Mouse (Mus musculus) MEL (cell line): ENCODE results near the gene Rhbdl1.

Source experiments
- CTCF ChIP-seq, 3 experiments: IDR thresholded peaks in 2 of 3; conservative IDR thresholded peaks in 1 of 3; 2 replicates each; pipeline ENCODE4 v1.5.1; 2011 to 2012; ENCODE audit warnings: low read length in 3 of 3, low read depth in 2 of 3, mild to moderate bottlenecking in 2 of 3, improper control_type of control experiment in 1 of 3, inconsistent platforms in 1 of 3, mixed read lengths in 1 of 3, moderate library complexity in 1 of 3; ENCODE audit not compliant: control insufficient read depth in 1 of 3, insufficient read depth in 1 of 3, poor library complexity in 1 of 3, severe bottlenecking in 1 of 3
- MAX ChIP-seq: IDR thresholded peaks from 2 replicates; pipeline ENCODE4 v1.6.1; 2011; ENCODE audit warnings: low read length, improper control_type of control experiment

GRCm38 (mm10) chr17:25877025-25877424 lies 39.9 kb upstream of the Rhbdl1 start:
- no peak for TF ChIP-seq CTCF (IDR thresholded peaks at IDR 0.05 in 2 of 3, conservative IDR thresholded peaks at IDR 0.05 in 1 of 3; ENCODE audit: control insufficient read depth in 1 of 3, insufficient read depth in 1 of 3, low read depth in 2 of 3, low read length in 3 of 3, poor library complexity in 1 of 3, severe bottlenecking in 1 of 3)
- no peak for TF ChIP-seq MAX
